Mouse (Mus musculus): ENCODE results near the gene Rbl2. TPM values are rescaled to one million over a fixed set of nuclear protein-coding genes. Genes with fewer than 3 reads are reported as not detected.

Rbl2 gene
- polyA plus RNA-seq, 1 experiment from 2014 or later, result 13.6 TPM

DNA sequence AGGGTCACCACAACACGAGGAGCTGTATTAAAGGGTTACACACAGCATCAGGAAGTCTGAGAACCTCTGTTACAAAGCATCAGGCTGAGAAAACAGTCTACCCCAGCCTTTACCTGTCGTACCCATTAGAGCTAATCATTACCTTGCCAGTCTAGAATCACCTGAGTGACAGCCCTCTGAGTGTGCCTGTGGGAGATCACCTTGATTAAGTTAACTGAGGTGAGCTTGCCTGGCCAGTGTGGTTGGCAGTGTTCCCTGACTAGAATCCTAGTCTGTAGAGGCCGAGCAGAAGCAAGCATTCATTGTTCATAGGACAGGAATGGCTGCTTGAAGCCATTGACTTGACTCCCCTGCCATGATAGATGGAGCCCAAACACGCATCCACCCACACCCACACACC, 71.0 kb downstream of the Rbl2 start:
- H3K4me2 ChIP-seq, result no peak overlapping the region
- DNase-seq (ENCODE audit: low spot score, missing footprints) (no peak), ATAC-seq (ENCODE audit: low FRiP score) (no peak)
- WGBS, result 87% methylated on average over 4 of the region's 4 CpGs
- no peak overlapping the region for H3K4me3 ChIP-seq (ENCODE audit: low read depth, low read length)
- no peak overlapping the region for H3K27ac ChIP-seq (ENCODE audit: low read depth, low read length)
- H3K9ac ChIP-seq (ENCODE audit: low read length), result no peak overlapping the region
- H3K27me3 ChIP-seq (ENCODE audit: control insufficient read depth, insufficient read depth, low read length), result no peaks in the 10 kb centered on the region
- H3K36me3 ChIP-seq (ENCODE audit: control insufficient read depth, insufficient read depth, low read length), result no peaks in the 10 kb centered on the region
- no peaks in the 10 kb centered on the region; the same call in 1 of the 2 replicates for H3K9me3 ChIP-seq (ENCODE audit: control insufficient read depth, low read length)
- H3K4me1 ChIP-seq (ENCODE audit: control insufficient read depth, insufficient read depth, low read length), result peaks cover 3% of the 10 kb centered on the region

GRCm38 (mm10) chr8:91147715-91148114, 77.9 kb downstream of the Rbl2 start:
- Histone ChIP-seq H3K4me2 (no peak overlapping the region), H3K9me3 (ENCODE audit: control insufficient read depth, low read length) (no peaks in the 10 kb centered on the region), H3K27me3 (ENCODE audit: control insufficient read depth, insufficient read depth, low read length) (no peaks in the 10 kb centered on the region), H3K4me3 (ENCODE audit: low read depth, low read length) (no peak overlapping the region), H3K4me1 (ENCODE audit: control insufficient read depth, insufficient read depth, low read length) (no peaks in the 10 kb centered on the region), H3K27ac (ENCODE audit: low read depth, low read length) (no peak overlapping the region), H3K9ac (ENCODE audit: low read length) (no peak overlapping the region), H3K36me3 (ENCODE audit: control insufficient read depth, insufficient read depth, low read length) (no peaks in the 10 kb centered on the region)
- DNase-seq (ENCODE audit: low spot score, missing footprints) (peak; percentile 93), ATAC-seq (ENCODE audit: low FRiP score) (no peak)
- 13% methylated on average over 6 of the region's 6 CpGs for WGBS

DNA sequence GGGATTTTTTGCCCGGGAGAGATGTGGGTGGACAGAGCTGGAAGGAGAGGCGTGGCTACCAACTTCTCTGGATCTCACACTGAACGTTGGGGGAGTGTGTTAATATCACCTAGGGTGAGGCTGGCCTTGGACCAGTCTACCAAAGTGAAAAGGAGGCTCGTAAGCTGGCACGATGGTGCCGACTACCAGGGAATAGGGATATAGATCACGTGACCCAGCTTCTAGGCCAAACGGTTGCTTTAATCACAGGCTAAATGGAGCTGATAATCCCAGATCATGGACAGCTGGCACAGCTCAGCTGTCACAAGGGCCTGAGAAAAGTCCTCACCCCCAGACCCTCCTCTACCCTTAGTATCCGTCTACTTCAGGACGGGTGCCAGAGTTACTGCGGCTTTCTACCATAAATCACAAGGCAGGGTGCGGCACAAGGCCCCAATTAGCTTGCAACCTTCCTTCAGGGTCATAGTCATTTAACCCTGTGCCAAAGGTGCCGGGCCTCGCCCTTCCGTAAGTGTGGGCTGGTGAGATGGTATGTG, 78.9 kb downstream of the Rbl2 start:
- Histone ChIP-seq H3K4me3 (ENCODE audit: low read depth, low read length) (no peak overlapping the region), H3K4me2 (no peak overlapping the region), H3K9me3 (ENCODE audit: control insufficient read depth, low read length) (no peaks in the 10 kb centered on the region), H3K4me1 (ENCODE audit: control insufficient read depth, insufficient read depth, low read length) (no peaks in the 10 kb centered on the region), H3K27ac (ENCODE audit: low read depth, low read length) (no peak overlapping the region), H3K36me3 (ENCODE audit: control insufficient read depth, insufficient read depth, low read length) (no peaks in the 10 kb centered on the region), H3K9ac (ENCODE audit: low read length) (no peak overlapping the region), H3K27me3 (ENCODE audit: control insufficient read depth, insufficient read depth, low read length) (no peaks in the 10 kb centered on the region)
- ATAC-seq (ENCODE audit: low FRiP score) (no peak), DNase-seq (ENCODE audit: low spot score, missing footprints) (no peak)
- WGBS, result 89% methylated on average over 15 of the region's 15 CpGs

GRCm38 (mm10) chr8:91149298-91149697, 79.4 kb downstream of the Rbl2 start:
- H3K9ac ChIP-seq (ENCODE audit: low read length), result no peak overlapping the region
- H3K36me3 ChIP-seq (ENCODE audit: control insufficient read depth, insufficient read depth, low read length), result no peaks in the 10 kb centered on the region
- H3K4me3 ChIP-seq (ENCODE audit: low read depth, low read length), result no peak overlapping the region
- no peak overlapping the region for H3K27ac ChIP-seq (ENCODE audit: low read depth, low read length)
- H3K4me1 ChIP-seq (ENCODE audit: control insufficient read depth, insufficient read depth, low read length), result no peaks in the 10 kb centered on the region
- no peak overlapping the region for H3K4me2 ChIP-seq
- no peaks in the 10 kb centered on the region for H3K9me3 ChIP-seq (ENCODE audit: control insufficient read depth, low read length)
- ATAC-seq (ENCODE audit: low FRiP score) (no peak), DNase-seq (ENCODE audit: low spot score, missing footprints) (no peak)
- H3K27me3 ChIP-seq (ENCODE audit: control insufficient read depth, insufficient read depth, low read length), result no peaks in the 10 kb centered on the region
- WGBS, result 71% methylated on average over 3 of the region's 3 CpGs

GRCm38 (mm10) chr8:91151531-91151930, 81.7 kb downstream of the Rbl2 start:
- Histone ChIP-seq H3K4me1 (ENCODE audit: control insufficient read depth, insufficient read depth, low read length) (no peaks in the 10 kb centered on the region), H3K4me2 (no peak overlapping the region), H3K36me3 (ENCODE audit: control insufficient read depth, insufficient read depth, low read length) (no peaks in the 10 kb centered on the region), H3K27me3 (ENCODE audit: control insufficient read depth, insufficient read depth, low read length) (no peaks in the 10 kb centered on the region), H3K9me3 (ENCODE audit: control insufficient read depth, low read length) (no peaks in the 10 kb centered on the region), H3K9ac (ENCODE audit: low read length) (no peak overlapping the region), H3K27ac (ENCODE audit: low read depth, low read length) (no peak overlapping the region), H3K4me3 (ENCODE audit: low read depth, low read length) (no peak overlapping the region)
- ATAC-seq (ENCODE audit: low FRiP score) (no peak), DNase-seq (ENCODE audit: low spot score, missing footprints) (no peak)
- WGBS, result 90% methylated on average over 7 of the region's 7 CpGs

GRCm38 (mm10) chr8:91153831-91154230, 84.0 kb downstream of the Rbl2 start:
- Histone ChIP-seq H3K4me3 (ENCODE audit: low read depth, low read length) (no peak overlapping the region), H3K4me1 (ENCODE audit: control insufficient read depth, insufficient read depth, low read length) (no peaks in the 10 kb centered on the region), H3K4me2 (no peak overlapping the region), H3K27ac (ENCODE audit: low read depth, low read length) (no peak overlapping the region), H3K27me3 (ENCODE audit: control insufficient read depth, insufficient read depth, low read length) (no peaks in the 10 kb centered on the region), H3K9ac (ENCODE audit: low read length) (no peak overlapping the region), H3K9me3 (ENCODE audit: control insufficient read depth, low read length) (no peaks in the 10 kb centered on the region), H3K36me3 (ENCODE audit: control insufficient read depth, insufficient read depth, low read length) (no peaks in the 10 kb centered on the region)
- DNase-seq (ENCODE audit: low spot score, missing footprints), result no peak
- ATAC-seq (ENCODE audit: low FRiP score), result no peak
- WGBS, result 74% methylated on average over 3 of the region's 3 CpGs

GRCm38 (mm10) chr8:91154564-91154963, 84.7 kb downstream of the Rbl2 start:
- no peak overlapping the region for H3K9ac ChIP-seq (ENCODE audit: low read length)
- H3K9me3 ChIP-seq (ENCODE audit: control insufficient read depth, low read length), result no peaks in the 10 kb centered on the region
- DNase-seq (ENCODE audit: low spot score, missing footprints), result no peak
- H3K36me3 ChIP-seq (ENCODE audit: control insufficient read depth, insufficient read depth, low read length), result no peaks in the 10 kb centered on the region
- H3K4me2 ChIP-seq, result no peak overlapping the region
- no peak overlapping the region for H3K4me3 ChIP-seq (ENCODE audit: low read depth, low read length)
- no peaks in the 10 kb centered on the region for H3K27me3 ChIP-seq (ENCODE audit: control insufficient read depth, insufficient read depth, low read length)
- ATAC-seq (ENCODE audit: low FRiP score), result no peak
- H3K27ac ChIP-seq (ENCODE audit: low read depth, low read length), result no peak overlapping the region
- H3K4me1 ChIP-seq (ENCODE audit: control insufficient read depth, insufficient read depth, low read length), result peaks cover under 1% of the 10 kb centered on the region
- WGBS, result 41% methylated on average over 5 of the region's 6 CpGs

DNA sequence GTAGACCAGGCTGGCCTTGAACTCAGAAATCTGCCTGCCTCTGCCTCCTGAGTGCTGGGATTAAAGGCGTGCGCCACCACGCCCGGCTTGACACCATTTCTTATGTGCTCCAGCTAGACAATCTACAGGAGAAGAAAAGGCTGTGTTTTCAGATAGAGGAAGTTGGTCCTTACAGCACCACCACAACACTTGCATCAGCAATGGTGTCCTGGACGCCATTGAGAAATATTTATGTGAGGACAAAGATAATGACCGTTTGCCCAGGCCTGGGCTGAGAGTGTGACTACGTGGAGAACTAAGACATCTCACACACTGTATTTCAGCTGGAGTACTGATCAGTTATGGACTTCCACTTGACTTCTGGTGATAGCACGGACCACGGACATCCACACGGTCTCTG, 88.8 kb downstream of the Rbl2 start:
- Histone ChIP-seq H3K4me2 (no peak overlapping the region), H3K9me3 (ENCODE audit: control insufficient read depth, low read length) (no peaks in the 10 kb centered on the region), H3K27ac (ENCODE audit: low read depth, low read length) (no peak overlapping the region), H3K4me3 (ENCODE audit: low read depth, low read length) (no peak overlapping the region), H3K27me3 (ENCODE audit: control insufficient read depth, insufficient read depth, low read length) (no peaks in the 10 kb centered on the region), H3K4me1 (ENCODE audit: control insufficient read depth, insufficient read depth, low read length) (peaks cover 7% of the 10 kb centered on the region), H3K36me3 (ENCODE audit: control insufficient read depth, insufficient read depth, low read length) (no peaks in the 10 kb centered on the region), H3K9ac (ENCODE audit: low read length) (no peak overlapping the region)
- 96% methylated on average over 10 of the region's 10 CpGs for WGBS
- no peak for DNase-seq (ENCODE audit: low spot score, missing footprints)
- no peak for ATAC-seq (ENCODE audit: low FRiP score)

- DNase-seq (ENCODE audit: low spot score, missing footprints) (no peak), ATAC-seq (ENCODE audit: low FRiP score) (no peak)
- H3K27ac ChIP-seq (ENCODE audit: low read depth, low read length), result no peak overlapping the region
- H3K4me1 ChIP-seq (ENCODE audit: control insufficient read depth, insufficient read depth, low read length), result peaks cover 7% of the 10 kb centered on the region
- H3K36me3 ChIP-seq (ENCODE audit: control insufficient read depth, insufficient read depth, low read length), result no peaks in the 10 kb centered on the region
- H3K9me3 ChIP-seq (ENCODE audit: control insufficient read depth, low read length), result no peaks in the 10 kb centered on the region
- no peak overlapping the region for H3K9ac ChIP-seq (ENCODE audit: low read length)
- no peak overlapping the region for H3K4me2 ChIP-seq
- no peaks in the 10 kb centered on the region for H3K27me3 ChIP-seq (ENCODE audit: control insufficient read depth, insufficient read depth, low read length)
- 40% methylated on average over 15 of the region's 15 CpGs for WGBS
- H3K4me3 ChIP-seq (ENCODE audit: low read depth, low read length), result no peak overlapping the region
Measured at GRCm38 (mm10) chr8:91159959-91160800, 90.3 kb downstream of the Rbl2 start.

Data from midbrain, embryonic 11.5 days (tissue).